Mouse (Mus musculus) naive thymus-derived CD4-positive, alpha-beta T cell, adult 2 months (primary cell): ENCODE measurements around the gene Mthfd1.

ENCODE experiments used
- DNase-seq: peaks from one replicate; pipeline ENCODE4 v3.0.0-alpha.2; 2011; ENCODE audit warnings: low read depth

Mthfd1 gene

GRCm38 (mm10) chr12:76303474-76303873 is 48.4 kb downstream of the Mthfd1 start:
- DNase-seq: no peak

- no peak for DNase-seq
Observed at GRCm38 (mm10) chr12:76304199-76304598, 49.1 kb downstream of the Mthfd1 start.

- no peak for DNase-seq
Observed at GRCm38 (mm10) chr12:76305107-76305506, 50.0 kb downstream of the Mthfd1 start.

DNA sequence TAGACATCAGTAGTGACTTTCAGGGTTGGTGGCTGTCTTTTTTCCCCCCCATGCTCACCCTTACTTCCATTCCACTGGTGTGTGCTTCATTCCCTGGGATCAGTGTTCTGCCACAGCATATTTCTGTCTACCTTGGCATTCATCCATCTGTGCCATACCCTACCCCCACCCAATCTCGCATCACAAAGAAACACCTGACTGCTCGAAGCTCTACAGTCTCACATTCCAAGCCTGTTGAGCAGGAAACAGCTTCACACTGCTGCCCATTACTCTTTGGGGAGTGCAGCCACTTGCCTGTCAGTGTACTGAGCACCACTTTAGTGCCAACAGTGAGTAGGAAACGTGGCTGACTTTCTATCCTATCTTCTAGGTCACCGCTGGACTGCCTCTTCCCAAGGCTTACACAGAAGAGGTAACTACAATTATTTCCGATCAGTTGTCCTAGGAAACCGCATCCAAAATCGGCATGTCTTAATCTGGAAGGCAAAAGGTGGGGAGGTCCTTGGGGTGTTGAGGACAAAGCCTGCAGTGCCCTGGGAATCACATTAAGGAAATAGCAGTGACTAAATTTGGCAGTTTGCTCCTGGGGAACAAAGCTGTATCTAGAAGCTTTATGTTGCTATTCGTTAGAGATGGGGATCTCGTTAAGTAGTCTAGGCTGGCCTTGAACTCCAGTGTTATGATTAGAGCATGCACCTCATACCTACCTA is 51.9 kb downstream of the Mthfd1 start:
- DNase-seq: no peak

- DNase-seq: peak; percentile 7
Observed at GRCm38 (mm10) chr12:76307964-76308363, 52.9 kb downstream of the Mthfd1 start.

GRCm38 (mm10) chr12:76308436-76308835 is 53.3 kb downstream of the Mthfd1 start:
- no peak for DNase-seq

DNA sequence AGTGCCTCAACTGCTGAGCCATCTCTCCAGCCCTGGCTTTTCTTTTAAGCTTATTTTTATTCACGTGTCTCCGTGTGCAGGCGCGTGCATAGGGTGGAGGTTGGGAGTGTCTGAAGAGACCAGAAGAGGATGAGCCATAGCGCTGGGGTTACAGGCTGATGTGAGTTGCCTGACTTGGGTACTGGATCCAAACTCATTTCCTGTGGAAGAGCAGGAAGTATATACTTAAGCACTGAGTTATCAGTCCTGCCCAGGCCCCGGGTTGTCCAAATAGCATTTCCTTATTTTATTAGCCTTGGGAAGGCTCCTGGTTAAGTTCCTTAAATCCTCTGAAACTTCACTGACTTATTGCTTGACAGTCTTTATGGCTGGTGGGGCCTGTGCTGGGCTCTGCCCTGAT is 54.9 kb downstream of the Mthfd1 start:
- no peak for DNase-seq

- DNase-seq: no peak
Observed at GRCm38 (mm10) chr12:76310633-76311032, 55.5 kb downstream of the Mthfd1 start.

GRCm38 (mm10) chr12:76311227-76311626 is 56.1 kb downstream of the Mthfd1 start:
- DNase-seq: no peak

DNA sequence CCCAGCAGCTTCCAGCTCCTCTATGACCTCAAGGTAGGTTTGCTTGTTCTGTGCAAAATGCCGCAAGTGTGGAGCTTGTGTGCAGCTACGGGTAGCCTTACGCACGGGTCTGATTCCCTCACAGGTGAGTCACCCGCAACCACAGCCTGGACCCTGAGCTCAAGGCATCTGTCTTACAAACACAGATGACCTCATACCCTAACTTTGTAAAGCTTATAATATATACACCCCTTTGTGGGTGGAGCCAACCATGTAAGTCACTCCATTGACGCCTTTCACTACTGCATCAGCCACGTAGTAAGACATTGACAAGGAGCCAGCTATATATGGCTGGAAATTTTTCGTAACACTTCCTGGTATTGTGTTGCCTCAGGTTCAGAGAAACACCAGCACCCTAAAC is 56.9 kb downstream of the Mthfd1 start:
- DNase-seq: no peak

- no peak for DNase-seq
Observed at GRCm38 (mm10) chr12:76318282-76319212, 63.4 kb downstream of the Mthfd1 start.

DNA sequence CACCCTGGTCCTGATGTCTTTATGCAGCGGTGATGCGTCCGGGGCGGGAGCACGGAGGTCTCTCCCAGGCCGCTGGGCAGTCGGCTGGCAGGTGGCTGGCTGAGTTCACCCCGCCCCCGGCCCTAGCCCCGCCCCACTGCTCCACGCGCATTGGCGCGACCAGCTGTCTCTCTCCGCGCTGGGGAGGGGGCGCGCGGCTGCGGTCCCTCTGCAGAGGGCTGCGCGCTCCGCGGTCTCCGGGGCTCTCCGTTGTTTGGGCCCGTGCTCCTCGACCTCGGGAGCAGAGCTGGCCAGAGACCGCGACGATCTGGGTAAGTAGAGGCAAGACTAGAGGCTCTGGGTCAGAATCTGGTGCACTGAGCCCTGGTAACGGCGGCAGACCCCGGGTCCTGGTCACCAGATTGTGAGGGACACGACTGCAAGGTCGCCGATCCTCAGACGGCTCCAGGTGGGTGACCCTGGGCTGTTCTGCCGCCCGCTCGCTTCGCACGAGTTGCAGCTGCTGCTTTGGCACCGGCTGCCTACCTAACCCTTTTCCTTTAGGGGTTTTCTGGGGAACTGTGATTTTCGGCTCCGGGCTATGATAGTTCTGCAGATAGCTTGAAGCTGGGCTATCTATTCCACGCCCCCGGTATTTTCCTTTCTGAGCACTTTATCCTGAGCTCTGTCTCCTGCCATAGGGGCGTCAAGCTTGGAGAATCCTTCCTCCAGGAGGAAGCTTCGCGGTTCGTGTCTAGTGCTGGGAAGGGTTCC is 69.8 kb downstream of the Mthfd1 start, which contains the start of gene Akap5:
Akap5 (plus strand) TSS at position 213 of the 753 bp plus-strand sequence.
- peak; percentile 38 for DNase-seq

DNA sequence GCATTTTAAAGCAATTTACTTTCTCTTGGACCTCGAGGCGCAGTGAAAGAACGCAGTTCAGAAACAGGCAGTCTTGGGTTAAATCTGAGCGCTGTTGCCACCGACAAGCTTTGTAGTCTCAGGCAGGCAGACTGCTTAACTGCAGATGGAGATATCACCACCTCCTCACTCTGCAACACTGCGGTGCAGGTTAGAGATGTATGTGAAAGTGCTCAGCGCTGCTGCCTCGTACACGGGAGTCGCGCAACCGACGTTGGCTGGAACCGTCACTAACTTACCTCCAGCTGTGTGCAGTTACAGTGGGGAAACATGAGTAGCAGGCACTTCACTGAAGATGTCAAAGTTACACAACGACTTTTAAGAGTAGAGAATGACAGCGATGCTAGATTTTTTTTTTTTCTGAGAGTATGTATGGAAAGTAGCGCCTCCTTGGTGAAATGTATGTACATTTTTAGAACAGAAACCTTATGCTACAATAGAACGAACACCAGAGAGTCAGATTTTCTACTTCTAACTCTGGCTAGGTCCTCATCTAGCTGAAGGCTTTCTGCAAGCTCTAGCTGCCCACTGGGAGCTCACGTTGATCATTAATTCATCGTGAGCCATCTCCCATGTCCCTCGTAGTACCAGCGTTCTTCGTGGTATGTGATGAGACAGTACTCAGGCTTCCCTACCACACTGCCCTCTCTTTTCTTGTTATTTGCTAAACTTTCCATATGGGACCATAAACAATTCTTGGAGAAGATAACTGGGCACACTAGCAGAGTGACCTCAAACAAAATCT is 71.5 kb downstream of the Mthfd1 start:
- DNase-seq: no peak

GRCm38 (mm10) chr12:76328567-76329354 is 73.7 kb downstream of the Mthfd1 start:
- DNase-seq: no peak

DNA sequence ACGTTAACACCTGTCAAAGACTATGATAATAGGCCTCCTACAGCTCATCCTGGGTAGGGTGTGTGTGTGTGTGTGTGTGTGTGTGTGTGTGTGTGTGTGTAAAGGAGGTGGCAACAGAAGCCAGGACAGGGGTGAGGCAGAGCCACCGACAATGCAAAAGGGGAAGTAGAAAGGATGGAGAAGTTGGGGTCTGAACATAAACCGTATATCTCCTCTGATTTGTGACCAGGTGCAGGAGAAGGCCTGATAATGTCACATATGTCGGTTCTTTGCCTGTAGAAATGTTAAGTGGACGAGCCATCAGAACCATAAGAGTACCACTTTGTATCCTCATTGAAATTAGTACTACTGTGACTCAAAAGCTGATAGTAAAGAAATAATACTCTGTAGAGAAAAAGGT is 78.6 kb downstream of the Mthfd1 start:
- DNase-seq: no peak

DNA sequence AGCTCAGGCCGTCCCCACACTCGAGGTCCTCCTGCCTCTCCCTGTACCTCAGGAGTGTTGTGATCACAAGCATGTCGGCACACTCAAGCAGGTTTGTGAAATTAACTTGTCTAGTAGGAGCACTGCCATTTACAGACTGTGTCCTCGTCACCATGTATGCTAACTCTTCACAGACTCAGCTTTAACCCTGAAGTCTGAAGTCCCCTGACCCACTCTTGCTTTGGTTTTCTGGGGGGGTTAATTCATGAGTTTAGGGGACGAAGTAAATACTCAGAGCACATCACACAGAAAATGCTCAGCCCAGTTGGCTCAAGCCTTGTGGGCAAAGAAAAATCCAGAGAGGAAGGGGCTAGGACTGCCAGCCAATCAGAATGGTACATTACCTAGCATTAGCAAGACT is 80.5 kb downstream of the Mthfd1 start:
- DNase-seq: no peak

DNA sequence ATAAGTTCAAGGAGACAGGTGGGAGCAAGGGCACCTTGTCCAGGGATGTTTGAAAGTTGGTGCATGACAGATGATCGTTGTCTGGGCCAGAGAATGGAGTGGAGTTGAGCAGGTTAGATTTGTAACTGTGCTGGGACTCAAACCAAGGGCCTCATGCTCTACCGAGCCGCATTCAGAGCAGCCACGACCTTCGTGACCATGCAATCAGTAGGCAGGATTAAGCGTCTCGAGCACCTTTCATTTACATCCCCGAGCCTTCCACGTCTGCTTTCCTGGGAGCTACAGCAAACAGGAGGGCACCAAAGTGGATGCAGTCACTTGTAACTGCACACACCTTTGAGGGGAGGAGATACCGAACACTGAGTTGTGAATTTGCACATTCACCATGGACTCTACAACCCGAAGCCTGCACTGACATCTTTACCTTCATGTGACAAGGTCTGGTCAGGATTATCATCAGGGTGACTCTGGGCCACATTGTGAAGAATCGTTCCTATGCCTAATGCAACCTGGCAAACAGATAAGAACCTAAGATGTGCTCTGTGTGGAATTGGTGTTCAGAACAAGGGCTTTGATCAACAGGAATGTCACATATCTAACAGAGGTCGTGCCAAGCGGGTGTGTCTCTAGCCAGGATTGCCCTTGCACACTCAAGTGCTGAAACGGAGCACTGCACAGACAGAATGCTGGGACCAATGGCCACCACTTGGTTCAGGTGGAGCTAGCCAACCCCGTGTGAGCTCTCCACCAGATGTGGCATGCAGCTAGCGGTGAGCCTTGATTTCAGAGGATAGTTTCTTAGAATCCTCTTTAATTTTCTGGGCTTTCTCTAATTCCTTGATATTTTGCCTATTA is 81.2 kb downstream of the Mthfd1 start:
- DNase-seq: no peak

GRCm38 (mm10) chr12:76341080-76341479 is 86.0 kb downstream of the Mthfd1 start:
- peak; percentile 80 for DNase-seq

DNA sequence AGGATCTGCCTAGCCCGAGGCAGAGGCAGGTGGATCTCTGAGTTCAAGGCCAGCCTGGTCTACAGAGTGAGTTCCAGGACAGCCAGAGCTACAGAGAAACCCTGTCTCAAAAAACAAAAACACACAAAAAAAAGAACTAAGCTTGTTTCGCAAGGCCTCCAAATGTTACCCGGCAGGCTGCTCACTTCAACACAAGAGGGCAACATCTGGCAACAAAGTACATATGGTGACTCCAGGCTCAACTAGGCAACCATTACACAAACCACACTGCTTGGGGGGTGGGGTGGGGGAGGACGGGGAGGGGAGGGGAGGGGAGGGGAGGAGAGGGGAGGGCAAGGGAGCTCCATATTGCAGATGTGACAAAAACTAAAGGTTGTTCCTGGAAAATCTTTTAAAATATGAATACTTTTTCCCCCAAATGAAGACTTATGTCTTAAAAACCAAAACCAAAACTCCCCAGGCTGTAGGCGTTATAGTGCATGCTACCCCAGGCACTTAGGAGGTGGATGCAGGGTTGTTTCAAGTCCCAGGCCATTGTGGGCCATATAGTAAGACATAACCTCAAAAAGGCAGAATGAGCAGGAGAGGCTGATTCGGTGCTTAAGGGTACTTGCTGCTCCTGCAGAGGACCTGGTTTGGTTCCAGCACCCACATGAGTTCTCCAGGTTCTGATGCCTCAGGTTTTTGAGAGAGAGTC is 90.8 kb downstream of the Mthfd1 start:
- DNase-seq: peak; percentile 80
